Mouse (Mus musculus) liver, adult (tissue): ENCODE data around the gene 2700049A03Rik.

Source experiments
- GATA4 ChIP-seq: IDR thresholded peaks from 2 replicates; pipeline ENCODE4 v1.6.1; 2014; ENCODE audit warnings: mild to moderate bottlenecking, low read length; ENCODE audit not compliant: insufficient replicate concordance

2700049A03Rik gene

GRCm38 (mm10) chr12:71281201-71281768, 144.6 kb downstream of the 2700049A03Rik start:
- TF ChIP-seq GATA4, result no peak

- TF ChIP-seq GATA4, result no peak
Observed at GRCm38 (mm10) chr12:71285399-71285798, 148.8 kb downstream of the 2700049A03Rik start.

- TF ChIP-seq GATA4, result no peak
Observed at GRCm38 (mm10) chr12:71290460-71290859, 153.8 kb downstream of the 2700049A03Rik start.
